Mouse (Mus musculus): ENCODE measurements around the gene Zfp853.
A peak's percentile ranks its signal among the peaks of the same experiment; 100 is the strongest.

Zfp853 gene

GRCm38 (mm10) chr5:143292879-143293278, 544 bp downstream of the Zfp853 start:
- no peak for DNase-seq

- no peak for DNase-seq
Observed at GRCm38 (mm10) chr5:143289299-143289698, 4.1 kb downstream of the Zfp853 start.

- no peak for DNase-seq
Observed at GRCm38 (mm10) chr5:143288378-143288911, 5.0 kb downstream of the Zfp853 start.

GRCm38 (mm10) chr5:143287774-143288328, 5.6 kb downstream of the Zfp853 start:
- no peak for DNase-seq

- DNase-seq, result no peak
Observed at GRCm38 (mm10) chr5:143284762-143285161, 8.7 kb downstream of the Zfp853 start.

- DNase-seq, result no peak
Observed at GRCm38 (mm10) chr5:143279247-143279646, 14.2 kb downstream of the Zfp853 start.

- DNase-seq, result no peak
Observed at GRCm38 (mm10) chr5:143275761-143276160, 17.7 kb downstream of the Zfp853 start.

- DNase-seq, result no peak
Observed at GRCm38 (mm10) chr5:143272540-143273330, 20.7 kb downstream of the Zfp853 start.

- DNase-seq, result no peak
Observed at GRCm38 (mm10) chr5:143272108-143272507, 21.3 kb downstream of the Zfp853 start.

GRCm38 (mm10) chr5:143271642-143272041, 21.8 kb downstream of the Zfp853 start:
- DNase-seq, result no peak

GRCm38 (mm10) chr5:143270151-143270519, 23.3 kb downstream of the Zfp853 start:
- no peak for DNase-seq

GRCm38 (mm10) chr5:143269363-143270150, 23.9 kb downstream of the Zfp853 start, which contains the start of gene Zfp316:
Gene Zfp316 (minus strand): TSS chr5:143270022.
- DNase-seq, result peak; percentile 53 to 56

GRCm38 (mm10) chr5:143268985-143269362, 24.4 kb downstream of the Zfp853 start:
- no peak for DNase-seq

GRCm38 (mm10) chr5:143266794-143267193, 26.6 kb downstream of the Zfp853 start:
- no peak for DNase-seq

GRCm38 (mm10) chr5:143265409-143265808, 28.0 kb downstream of the Zfp853 start:
- no peak for DNase-seq

- no peak for DNase-seq
Observed at GRCm38 (mm10) chr5:143264689-143265088, 28.7 kb downstream of the Zfp853 start.

- DNase-seq, result no peak
Observed at GRCm38 (mm10) chr5:143261636-143262035, 31.8 kb downstream of the Zfp853 start.

- DNase-seq, result no peak
Observed at GRCm38 (mm10) chr5:143255802-143256201, 37.6 kb downstream of the Zfp853 start.

- DNase-seq, result no peak
Observed at GRCm38 (mm10) chr5:143255131-143255519, 38.3 kb downstream of the Zfp853 start.

- no peak for DNase-seq
Observed at GRCm38 (mm10) chr5:143254487-143255130, 38.8 kb downstream of the Zfp853 start.

GRCm38 (mm10) chr5:143253881-143254486, 39.4 kb downstream of the Zfp853 start:
- DNase-seq, result no peak

GRCm38 (mm10) chr5:143253186-143253880, 40.1 kb downstream of the Zfp853 start:
- no peak for DNase-seq
